Mouse (Mus musculus) CD8-positive naive resting alpha-beta T cell, adult 2 months (primary cell): Measurements from ENCODE around the gene Gm3604.
"Not testable (repeated sequence)": the region's sequence is repeated elsewhere in the genome, so short reads cannot be mapped to it uniquely, and the experiment has no call there.

Source experiments
- DNase-seq, 2 experiments: peaks; one replicate each; pipeline ENCODE4 v3.0.0; 2022; ENCODE audit warnings: low read depth in 2 of 2, low spot score in 2 of 2

The Gm3604 gene

DNA sequence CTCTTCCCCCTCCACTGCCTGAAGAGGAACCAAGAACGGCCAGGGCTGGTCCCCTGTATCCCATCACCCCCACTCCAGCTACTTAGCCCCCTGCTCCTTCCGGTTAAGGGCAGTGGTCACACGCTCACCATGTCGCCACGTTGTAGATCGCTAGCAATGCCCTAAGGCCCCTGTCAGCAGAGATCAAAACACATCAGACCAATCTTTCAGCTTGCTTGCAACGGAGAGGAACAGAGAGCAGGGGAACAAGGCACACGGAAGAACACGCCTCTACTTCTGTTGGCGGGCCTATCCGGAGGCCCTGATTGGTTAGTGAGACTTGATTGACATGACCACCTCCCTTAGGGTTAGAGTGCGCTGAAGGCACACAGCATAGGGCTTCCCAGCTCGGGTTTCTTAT lies at the start of gene Gm3604:
Gene Gm3604 (minus strand): TSS at position 226 of the 400 bp plus-strand sequence.
- DNase-seq: peak; percentile 11 to 41

DNA sequence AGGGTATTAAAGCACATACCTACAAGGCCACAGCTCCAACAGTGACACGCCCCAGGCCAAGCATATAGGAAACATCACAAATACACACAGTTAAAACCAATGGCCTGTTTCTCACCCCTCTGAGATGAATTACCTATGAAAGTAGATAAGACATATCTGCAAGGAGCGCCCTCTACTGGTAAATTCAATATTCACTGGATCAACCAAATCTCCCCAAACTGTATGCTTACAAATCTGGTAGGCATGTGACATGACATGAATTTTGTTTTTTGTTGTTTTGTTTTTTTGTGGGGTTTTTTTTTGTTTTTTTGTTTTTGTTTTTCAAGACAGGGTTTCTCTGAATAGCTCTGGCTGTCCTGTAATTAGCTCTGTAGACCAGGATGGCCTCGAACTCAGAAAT lies 16.2 kb upstream of the Gm3604 start:
- DNase-seq: not testable (repeated sequence)

DNA sequence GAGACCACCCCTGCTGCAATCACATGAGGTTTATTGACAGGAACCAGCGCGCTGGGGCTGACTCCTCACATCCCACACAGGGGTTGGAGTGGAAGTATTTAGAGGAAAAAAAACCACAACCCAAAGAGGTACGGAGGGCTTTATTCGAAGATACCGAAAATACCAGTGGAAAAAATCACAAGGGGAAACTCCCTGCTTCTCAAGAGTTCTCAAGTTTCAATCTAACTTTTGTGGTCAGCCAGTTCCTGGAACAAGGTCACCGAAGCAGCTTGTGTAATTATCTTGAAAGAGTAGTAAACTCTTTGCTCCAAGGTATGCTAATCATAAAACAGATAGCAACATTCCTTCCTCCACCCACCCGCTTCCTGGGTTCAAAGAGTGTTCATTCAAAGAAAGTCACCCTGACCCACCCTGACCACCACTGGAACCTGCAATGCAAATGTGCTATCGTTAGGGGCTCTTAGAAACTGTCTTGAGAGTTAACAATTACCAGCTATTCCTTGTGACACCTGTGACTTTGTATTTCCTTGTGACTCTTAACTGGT lies 7.2 kb upstream of the Gm3604 start:
- DNase-seq: not testable (repeated sequence)

DNA sequence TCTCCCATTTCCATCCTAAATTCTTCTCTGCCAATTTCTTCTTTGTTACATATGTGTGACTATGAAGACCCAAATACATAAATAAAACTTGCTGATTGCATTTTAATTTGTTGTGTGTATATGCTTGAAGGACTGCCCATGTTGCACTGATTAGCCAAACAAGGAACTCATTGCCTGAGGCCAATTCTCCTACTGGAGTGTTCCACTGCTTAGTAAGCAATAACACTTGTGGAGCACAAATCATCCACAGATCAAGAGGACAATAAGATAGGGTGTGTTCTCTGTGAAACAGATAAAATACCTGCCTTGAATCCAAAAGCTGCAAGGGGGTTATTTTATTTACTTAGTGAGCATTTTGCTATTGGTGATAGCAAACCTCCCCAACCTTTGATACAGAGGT lies 51.2 kb downstream of the Gm3604 start:
- no peak for DNase-seq

DNA sequence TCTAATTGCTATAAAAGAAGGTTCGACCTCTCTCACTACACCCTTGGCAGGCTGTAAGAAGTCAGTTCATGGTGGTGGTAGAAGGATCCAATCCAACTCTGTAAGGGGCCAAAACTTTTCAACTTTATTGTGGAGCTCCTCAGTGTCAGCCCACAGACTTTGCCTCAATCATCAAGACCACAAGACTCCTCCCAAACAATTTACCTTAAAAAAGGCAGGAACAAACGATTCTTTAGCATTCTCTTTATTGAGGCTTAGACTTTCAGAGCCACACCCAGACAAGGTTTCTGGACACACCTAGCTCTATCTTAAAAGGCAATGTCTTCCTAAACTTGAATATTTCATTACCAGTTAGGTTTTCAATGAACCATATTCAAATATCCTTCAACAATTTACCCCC lies 51.6 kb downstream of the Gm3604 start:
- DNase-seq: no peak
